Mouse (Mus musculus) heart, postnatal 36 days (tissue): Measurements from ENCODE around the gene Gfpt2. TPM values are rescaled to one million over a fixed set of nuclear protein-coding genes. Genes with fewer than 3 reads are reported as not detected.
"Not testable (repeated sequence)": the region's sequence is repeated elsewhere in the genome, so short reads cannot be mapped to it uniquely, and the experiment has no call there.

Experiments used
- DNase-seq, 2 experiments: peaks; one replicate each; pipeline ENCODE4 v3.0.0; 2021 to 2022
- intact Hi-C: fragments of 180-260 bp; cut with DNase I; formaldehyde crosslinking; loops from one replicate; pipeline ENCODE4 v1.15.1; 2025
- total RNA-seq, 2 experiments: library from RNA; stranded (reverse); gene quantifications; 2 replicates each; pipeline ENCODE4 v1.2.3; 2021

Gene Gfpt2
- 10 to 100 TPM; 11.6 to 12.2 TPM for total RNA-seq

DNA sequence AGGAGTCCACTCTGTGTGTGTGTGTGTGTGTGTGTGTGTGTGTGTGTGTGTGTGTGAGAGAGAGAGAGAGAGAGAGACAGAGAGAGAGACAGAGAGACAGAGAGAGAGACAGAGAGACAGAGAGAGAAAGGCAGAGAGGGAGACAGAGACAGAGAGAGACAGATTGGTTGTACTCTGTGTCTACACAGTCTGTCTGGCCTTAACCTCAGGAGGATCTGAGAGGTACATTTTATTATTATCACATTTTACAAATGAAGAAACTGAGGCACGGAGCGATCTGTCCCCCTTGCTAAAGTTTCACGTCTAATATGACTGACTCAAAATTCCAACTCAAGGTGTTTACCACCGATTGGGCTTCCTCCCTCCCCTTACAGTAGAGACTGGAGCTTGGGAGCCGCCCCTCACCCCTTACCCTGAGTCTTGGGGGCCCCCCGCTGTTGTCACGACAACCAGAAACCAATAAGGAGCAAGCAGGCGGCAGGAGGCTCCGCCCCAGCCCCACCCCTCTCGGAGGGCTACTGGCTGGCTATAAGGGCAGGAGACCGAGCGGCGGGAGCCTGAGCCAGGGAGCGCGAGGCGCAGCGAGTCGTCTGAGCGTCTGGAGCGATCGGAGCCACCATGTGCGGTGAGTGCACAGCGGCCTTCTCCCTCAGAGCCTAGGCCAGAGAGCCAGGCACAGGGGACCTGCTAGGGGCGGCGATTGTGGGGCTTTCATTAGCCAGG lies at the start of gene Gfpt2:
Gene Gfpt2 (plus strand): TSS at position 560 of the 723 bp plus-strand sequence.
- peak; percentile 81 for DNase-seq
- intact Hi-C loops = no loop called here

GRCm38 (mm10) chr11:49744981-49745380 lies 49.0 kb upstream of the Gfpt2 start:
- no peak for DNase-seq
- intact Hi-C loops = no loop called here

GRCm38 (mm10) chr11:49745839-49746238 lies 48.1 kb upstream of the Gfpt2 start:
- no peak for DNase-seq
- intact Hi-C loops = no loop called here

GRCm38 (mm10) chr11:49746756-49747155 lies 47.2 kb upstream of the Gfpt2 start:
- intact Hi-C loops = no loop called here
- DNase-seq = no peak

DNA sequence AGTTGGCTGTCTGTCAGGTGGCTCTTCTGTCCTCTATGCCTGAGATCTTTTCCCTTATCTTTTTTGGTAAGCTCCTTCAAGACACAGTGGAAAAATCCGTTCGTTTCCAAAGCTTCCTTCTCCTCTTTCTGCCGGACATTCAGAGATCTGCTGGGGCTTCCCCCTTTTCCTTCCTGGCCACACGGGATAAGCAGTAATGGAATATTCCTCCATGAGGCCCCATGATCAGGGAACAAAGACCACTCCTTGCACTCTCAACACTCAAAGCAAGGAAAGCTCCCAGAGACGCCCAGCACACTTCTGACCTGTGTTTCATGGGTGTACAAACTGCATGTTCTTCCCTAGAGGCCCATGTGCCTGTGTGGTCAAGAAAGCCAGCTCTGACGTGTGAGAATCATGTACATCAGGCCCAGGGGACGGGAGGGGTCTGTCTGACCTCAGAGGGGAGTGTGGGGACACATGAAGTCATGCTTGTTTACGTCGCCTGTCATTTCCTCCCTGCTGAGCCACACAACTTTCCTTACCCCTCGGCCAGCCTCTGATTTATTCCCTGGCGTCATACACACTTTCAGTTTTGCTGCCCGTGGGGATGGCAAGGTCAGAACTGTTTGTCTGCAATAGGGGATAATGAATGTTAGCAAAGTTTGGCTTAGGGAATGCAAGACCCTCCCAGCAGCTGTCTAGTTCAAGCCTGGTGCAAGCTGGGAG lies 38.9 kb upstream of the Gfpt2 start:
- intact Hi-C loops = loop anchor here (2.0 kb wide), 1 partner anchor 26 kb away; no protein-coding TSS in a partner anchor
- peak; percentile 50 to 61 for DNase-seq

GRCm38 (mm10) chr11:49758096-49758495 lies 35.9 kb upstream of the Gfpt2 start:
- DNase-seq = peak in 1 of 2 experiments; percentile 13
- intact Hi-C loops = no loop called here

DNA sequence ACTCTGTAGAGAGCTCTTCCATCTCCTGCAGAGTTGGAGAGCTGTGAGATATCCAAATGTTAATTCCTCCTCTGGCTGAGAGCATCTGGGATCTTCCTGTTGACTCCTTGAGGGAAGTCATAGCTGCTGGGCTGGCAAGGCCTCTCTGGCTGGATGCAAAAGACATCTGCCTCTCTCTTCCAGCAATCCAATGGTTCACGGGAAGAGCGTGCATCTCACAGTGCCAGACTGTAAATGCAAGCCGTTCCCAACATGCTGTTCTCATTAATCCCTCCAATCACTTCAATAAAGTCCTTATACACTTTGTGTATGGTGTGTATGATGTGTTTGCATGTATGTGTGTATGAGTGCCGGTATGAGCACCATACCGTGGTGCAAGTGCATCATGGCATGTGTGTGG lies 32.8 kb upstream of the Gfpt2 start:
- DNase-seq = no peak
- intact Hi-C loops = no loop called here

DNA sequence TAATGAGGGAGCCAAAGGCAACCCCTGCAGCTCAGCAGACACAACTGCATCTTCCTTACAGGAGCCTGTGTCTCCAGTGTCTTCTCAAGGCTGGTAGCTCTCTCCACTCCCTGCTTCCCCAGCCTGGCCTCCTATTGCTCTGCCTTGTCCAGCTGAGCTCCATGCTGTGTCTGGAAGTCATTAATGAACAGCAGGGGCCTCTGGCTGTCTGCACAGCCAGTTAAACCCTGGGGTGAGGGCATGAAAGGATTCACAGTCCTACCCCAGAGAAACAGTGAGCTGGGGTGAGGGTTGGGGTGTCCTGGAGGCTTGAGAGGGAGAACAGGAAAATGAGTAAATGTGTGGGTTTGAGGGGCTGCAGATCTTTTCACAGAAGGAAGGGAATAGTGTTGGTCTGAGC lies 30.4 kb upstream of the Gfpt2 start:
- intact Hi-C loops = no loop called here
- DNase-seq = no peak

DNA sequence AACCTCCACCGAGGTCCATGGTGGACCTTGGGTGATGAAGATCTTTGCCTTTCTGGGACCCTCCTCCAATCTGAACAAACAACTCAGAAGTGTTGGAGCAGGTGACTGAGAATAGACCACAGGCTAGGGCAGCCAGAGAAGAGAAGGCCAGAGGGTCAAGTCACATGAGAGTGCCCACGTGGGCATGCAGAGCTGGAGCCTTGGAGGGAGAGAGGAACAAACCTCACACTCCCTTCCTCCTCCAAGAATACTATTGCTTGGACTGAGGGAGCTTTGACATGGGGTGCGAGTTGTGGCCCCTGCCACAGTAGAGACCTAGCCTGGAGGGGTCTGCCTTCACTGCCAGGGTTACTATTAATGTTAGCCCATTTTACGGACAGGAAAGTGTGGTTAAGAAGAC lies 30.0 kb upstream of the Gfpt2 start:
- DNase-seq = no peak
- intact Hi-C loops = no loop called here

- intact Hi-C loops = no loop called here
- peak; percentile 74 for DNase-seq
Measured at GRCm38 (mm10) chr11:49764639-49765299, 29.2 kb upstream of the Gfpt2 start.

DNA sequence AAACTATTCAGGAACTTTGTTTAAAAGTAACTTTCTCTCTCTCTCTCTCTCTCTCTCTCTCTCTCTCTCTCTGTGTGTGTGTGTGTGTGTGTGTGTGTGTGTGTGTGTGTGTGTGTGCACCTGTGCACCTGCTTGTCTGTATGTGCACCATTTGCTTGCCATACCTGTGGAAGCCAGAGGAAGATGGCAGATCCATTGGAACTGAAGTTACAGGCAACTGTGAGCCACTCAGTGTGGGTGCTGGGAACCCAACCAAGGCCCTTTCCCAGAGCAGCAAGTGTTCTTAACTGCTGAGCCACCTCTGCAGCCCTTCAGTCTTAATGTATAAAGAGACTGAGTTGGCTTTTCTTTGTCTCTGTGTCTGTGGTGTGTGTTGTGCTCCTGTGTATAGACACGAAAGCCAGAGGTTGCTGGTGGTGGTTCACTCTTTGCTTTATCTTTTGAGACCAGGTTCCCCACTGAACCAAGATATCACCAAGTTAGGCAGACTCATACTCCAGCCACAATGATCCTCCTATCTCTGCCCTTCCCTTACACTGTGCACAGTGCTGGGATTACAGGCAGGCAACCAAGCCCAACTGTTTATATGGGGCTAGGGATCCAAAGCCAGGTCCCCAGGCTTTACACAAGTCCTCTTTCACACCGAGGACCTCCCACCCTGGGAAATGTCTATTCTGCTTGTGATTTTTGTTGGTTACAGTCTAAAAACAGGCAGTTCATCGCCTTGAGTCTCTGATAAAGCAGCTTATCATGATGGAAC lies 28.4 kb upstream of the Gfpt2 start:
- DNase-seq = no peak
- intact Hi-C loops = no loop called here

GRCm38 (mm10) chr11:49766137-49766411 lies 27.9 kb upstream of the Gfpt2 start:
- intact Hi-C loops = no loop called here
- DNase-seq = no peak

DNA sequence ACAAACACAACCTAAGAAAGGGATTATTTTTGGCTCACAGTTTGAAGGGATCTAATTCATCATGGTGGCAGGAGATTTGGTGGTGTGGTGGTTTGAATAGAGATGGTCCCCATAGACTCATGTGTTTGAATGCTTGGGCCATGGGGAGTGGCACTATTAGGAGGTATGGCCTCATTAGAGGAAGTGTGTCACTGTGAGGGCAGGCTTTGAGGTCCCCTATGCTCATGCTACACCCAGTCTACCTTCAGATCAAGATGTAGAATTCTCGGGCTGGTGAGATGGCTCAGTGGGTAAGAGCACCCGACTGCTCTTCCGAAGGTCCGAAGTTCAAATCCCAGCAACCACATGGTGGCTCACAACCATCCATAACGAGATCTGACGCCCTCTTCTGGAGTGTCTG lies 26.5 kb upstream of the Gfpt2 start:
- intact Hi-C loops, DNase-seq: not testable (repeated sequence)

- DNase-seq = no peak
- intact Hi-C loops = no loop called here
Measured at GRCm38 (mm10) chr11:49768781-49769180, 25.2 kb upstream of the Gfpt2 start.

GRCm38 (mm10) chr11:49770676-49771550 lies 23.1 kb upstream of the Gfpt2 start:
- no peak for DNase-seq

GRCm38 (mm10) chr11:49772251-49772650 lies 21.7 kb upstream of the Gfpt2 start:
- no peak for DNase-seq
- intact Hi-C loops = no loop called here

More at GRCm38 (mm10) chr11:49770676-49771550, 23.1 kb upstream of the Gfpt2 start:
- intact Hi-C loops = no loop called here

- no peak for DNase-seq
- intact Hi-C loops = no loop called here
Measured at GRCm38 (mm10) chr11:49774894-49775293, 19.1 kb upstream of the Gfpt2 start.

DNA sequence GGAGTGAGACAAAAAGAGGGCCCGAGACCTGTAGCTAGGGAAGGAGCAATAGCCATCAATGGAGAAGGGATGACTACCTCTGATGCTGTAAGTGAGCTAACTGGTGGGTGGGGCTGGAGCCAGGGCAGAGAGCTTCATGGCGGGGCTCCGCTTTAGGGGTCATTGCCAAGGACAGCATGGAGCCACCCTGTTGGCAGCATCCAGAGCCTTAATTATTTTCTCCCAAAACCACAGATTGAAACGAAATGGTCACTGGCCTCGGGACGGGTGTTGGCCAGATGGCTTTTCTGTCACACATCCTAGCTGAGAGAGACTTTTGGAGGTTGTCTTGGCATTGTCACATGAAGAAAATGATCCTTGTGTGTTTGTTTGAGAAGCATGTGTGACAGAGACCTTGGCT lies 15.1 kb upstream of the Gfpt2 start:
- intact Hi-C loops = no loop called here
- DNase-seq = peak in 1 of 2 experiments; percentile 27

DNA sequence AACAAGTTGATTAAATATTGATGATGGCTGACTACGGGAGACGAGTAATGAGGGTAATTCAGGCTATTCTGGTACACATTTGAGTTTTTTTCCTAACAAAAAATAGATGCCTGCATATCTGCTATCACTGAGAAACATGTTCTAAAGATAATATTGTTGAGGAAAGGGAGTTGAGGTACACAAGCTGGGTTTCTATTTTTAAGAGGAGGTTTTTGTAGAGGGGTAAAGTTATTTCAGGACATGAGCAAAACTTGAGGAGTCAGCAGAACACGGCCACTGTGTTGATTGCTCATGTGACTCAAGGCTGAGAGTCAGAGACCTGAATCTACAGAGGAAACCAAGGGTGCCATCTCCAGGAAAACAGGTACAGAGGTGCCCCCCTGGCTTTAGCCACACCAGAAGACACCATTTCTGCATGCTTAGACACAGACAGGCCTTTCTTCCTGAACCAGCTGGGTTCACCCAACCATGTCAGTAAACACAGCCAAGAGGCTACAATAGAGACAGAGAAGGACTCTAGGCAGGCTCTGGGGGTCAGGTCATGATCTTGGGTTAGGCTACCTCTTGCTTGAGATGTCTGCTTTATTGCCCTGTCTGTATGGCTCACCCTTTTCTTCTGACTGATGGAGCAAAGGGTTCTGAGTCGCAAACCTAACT lies 13.7 kb upstream of the Gfpt2 start:
- intact Hi-C loops = no loop called here
- DNase-seq = no peak
